Mouse (Mus musculus) hindbrain, embryonic 14.5 days (tissue): ENCODE results near the gene Nek10. TPM values are rescaled to one million over a fixed set of nuclear protein-coding genes. Genes with fewer than 3 reads are reported as not detected.
A peak's percentile ranks its signal among the peaks of the same experiment; 100 is the strongest.

Source experiments
- ATAC-seq: fragments of 200-750 bp; cut with Nextera tagmentation; 2 replicates; pipeline ENCODE4 v1.8.0; 2017; ENCODE audit warnings: moderate number of reproducible peaks, mild to moderate bottlenecking, moderate TSS enrichment, moderate library complexity; ENCODE audit not compliant: low FRiP score
- DNase-seq: peaks from one replicate; pipeline ENCODE4 v3.0.0-alpha.2; 2015; ENCODE audit warnings: low spot score
- H3K27ac ChIP-seq: fragments of 300-500 bp; sonication (generic); 2 replicates; pipeline ENCODE4 v1.5.1; 2014; ENCODE audit warnings: mild to moderate bottlenecking, moderate library complexity
- H3K27me3 ChIP-seq: fragments of 300-500 bp; sonication (generic); 2 replicates; pipeline ENCODE4 v1.6.1; 2014; ENCODE audit warnings: mild to moderate bottlenecking, low read length, mixed read lengths; ENCODE audit not compliant: control insufficient read depth, insufficient read depth
- H3K36me3 ChIP-seq: fragments of 300-500 bp; sonication (generic); replicated peaks from 2 replicates; pipeline ENCODE4 v1.6.1; 2014; ENCODE audit not compliant: control insufficient read depth, insufficient read depth
- H3K4me1 ChIP-seq: fragments of 300-500 bp; sonication (generic); replicated peaks from 2 replicates; pipeline ENCODE4 v1.6.1; 2014; ENCODE audit warnings: antibody characterized with exemption, low read length, mixed read lengths; ENCODE audit not compliant: control insufficient read depth, insufficient read depth
- H3K4me2 ChIP-seq: fragments of 300-500 bp; sonication (generic); replicated peaks from 2 replicates; pipeline ENCODE4 v1.6.1; 2014; ENCODE audit warnings: mild to moderate bottlenecking, moderate library complexity
- H3K4me3 ChIP-seq: fragments of 300-500 bp; sonication (generic); replicated peaks from 2 replicates; pipeline ENCODE4 v1.5.1; 2014; ENCODE audit warnings: mild to moderate bottlenecking, low read length
- H3K9ac ChIP-seq: fragments of 300-500 bp; sonication (generic); 2 replicates; pipeline ENCODE4 v1.6.1; 2014
- H3K9me3 ChIP-seq: fragments of 300-500 bp; sonication (generic); 2 replicates; pipeline ENCODE4 v1.6.1; 2016; ENCODE audit warnings: low read length; ENCODE audit not compliant: control insufficient read depth
- WGBS: fragments of 180-500 bp; shearing (Covaris S2); extraction: QIAGEN DNeasy Blood & Tissue Kit; methylation state at CpG from one replicate; pipeline ENCODE4 v1.1.7; 2014; 5-methylcytosine and 5-hydroxymethylcytosine counted together
- polyA plus RNA-seq: library from polyadenylated mRNA; unstranded; fragments of >200 nt; fragmentation: Nextera tagmentation; extraction: Ambion mirVana; gene quantifications from 2 replicates; pipeline ENCODE4 v1.2.1, GENCODE M21; 2014

The Nek10 gene
- polyA plus RNA-seq, 1 experiment from 2014 or later: 0.25 TPM

- Histone ChIP-seq H3K27ac (no peak overlapping the region), H3K27me3 (no peaks in the 10 kb centered on the region), H3K36me3 (no peaks in the 10 kb centered on the region), H3K4me3 (no peak overlapping the region), H3K4me2 (no peak overlapping the region), H3K9me3 (no peaks in the 10 kb centered on the region), H3K4me1 (no peaks in the 10 kb centered on the region), H3K9ac (no peak overlapping the region)
- ATAC-seq: no peak
- WGBS: 72% methylated on average over 3 of the region's 3 CpGs
- no peak for DNase-seq
Observed at GRCm38 (mm10) chr14:14896399-14897136, 93.4 kb downstream of the Nek10 start.

GRCm38 (mm10) chr14:14904750-14905529 lies 101.7 kb downstream of the Nek10 start:
- Histone ChIP-seq H3K27ac (no peak overlapping the region), H3K36me3 (no peaks in the 10 kb centered on the region), H3K4me1 (no peaks in the 10 kb centered on the region), H3K9ac (0 out of 2 replicates have a peak overlapping the region, but pooled peaks have one; percentile 40), H3K27me3 (no peaks in the 10 kb centered on the region), H3K4me2 (peak overlapping the region; percentile 48), H3K4me3 (no peak overlapping the region), H3K9me3 (no peaks in the 10 kb centered on the region)
- peak; percentile 78; the same call in 1 of the 2 replicates for ATAC-seq
- WGBS: 17% methylated on average over 9 of the region's 9 CpGs
- peak; percentile 76 for DNase-seq

- no peaks in the 10 kb centered on the region for H3K9me3 ChIP-seq
- DNase-seq (no peak), ATAC-seq (no peak)
- no peak overlapping the region for H3K27ac ChIP-seq
- no peaks in the 10 kb centered on the region for H3K4me1 ChIP-seq
- H3K36me3 ChIP-seq: no peaks in the 10 kb centered on the region
- H3K27me3 ChIP-seq: no peaks in the 10 kb centered on the region
- no peak overlapping the region for H3K4me2 ChIP-seq
- 82% methylated on average over 5 of the region's 5 CpGs for WGBS
- H3K4me3 ChIP-seq: no peak overlapping the region
- H3K9ac ChIP-seq: no peak overlapping the region
Observed at GRCm38 (mm10) chr14:14905530-14905852, 102.3 kb downstream of the Nek10 start.

GRCm38 (mm10) chr14:14925615-14926014 lies 122.4 kb downstream of the Nek10 start:
- H3K4me1 ChIP-seq: no peaks in the 10 kb centered on the region
- DNase-seq (no peak), ATAC-seq (no peak)
- no peak overlapping the region for H3K9ac ChIP-seq
- H3K4me2 ChIP-seq: no peak overlapping the region
- no peaks in the 10 kb centered on the region for H3K36me3 ChIP-seq
- no peak overlapping the region for H3K4me3 ChIP-seq
- H3K27ac ChIP-seq: no peak overlapping the region
- no peaks in the 10 kb centered on the region for H3K9me3 ChIP-seq
- 87% methylated on average over 1 of the region's 1 CpGs for WGBS
- H3K27me3 ChIP-seq: no peaks in the 10 kb centered on the region

GRCm38 (mm10) chr14:14927559-14927958 lies 124.3 kb downstream of the Nek10 start:
- Histone ChIP-seq H3K4me2 (no peak overlapping the region), H3K4me3 (no peak overlapping the region), H3K36me3 (no peaks in the 10 kb centered on the region), H3K9ac (no peak overlapping the region), H3K27me3 (no peaks in the 10 kb centered on the region), H3K9me3 (no peaks in the 10 kb centered on the region), H3K4me1 (no peaks in the 10 kb centered on the region), H3K27ac (no peak overlapping the region)
- DNase-seq: no peak
- ATAC-seq: no peak
- WGBS: 97% methylated on average over 2 of the region's 2 CpGs

- 55% methylated on average over 2 of the region's 2 CpGs for WGBS
- H3K36me3 ChIP-seq: no peaks in the 10 kb centered on the region
- no peak overlapping the region for H3K4me2 ChIP-seq
- DNase-seq (no peak), ATAC-seq (no peak)
- no peak overlapping the region for H3K27ac ChIP-seq
- no peaks in the 10 kb centered on the region for H3K27me3 ChIP-seq
- H3K9me3 ChIP-seq: no peaks in the 10 kb centered on the region
- no peaks in the 10 kb centered on the region for H3K4me1 ChIP-seq
- no peak overlapping the region for H3K9ac ChIP-seq
- no peak overlapping the region for H3K4me3 ChIP-seq
Observed at GRCm38 (mm10) chr14:14934977-14935376, 131.8 kb downstream of the Nek10 start.

GRCm38 (mm10) chr14:14945930-14946329 lies 142.7 kb downstream of the Nek10 start:
- no peaks in the 10 kb centered on the region for H3K27me3 ChIP-seq
- no peak overlapping the region for H3K4me3 ChIP-seq

GRCm38 (mm10) chr14:14949023-14949422 lies 145.8 kb downstream of the Nek10 start:
- DNase-seq (no peak), ATAC-seq (peak; percentile 48; the same call in 1 of the 2 replicates)
- Histone ChIP-seq H3K27me3 (no peaks in the 10 kb centered on the region), H3K9me3 (no peaks in the 10 kb centered on the region), H3K4me2 (no peak overlapping the region), H3K27ac (no peak overlapping the region), H3K36me3 (no peaks in the 10 kb centered on the region), H3K9ac (no peak overlapping the region), H3K4me1 (no peaks in the 10 kb centered on the region), H3K4me3 (no peak overlapping the region)
- 42% methylated on average over 2 of the region's 2 CpGs for WGBS

More at GRCm38 (mm10) chr14:14945930-14946329, 142.7 kb downstream of the Nek10 start:
- Histone ChIP-seq H3K9me3 (no peaks in the 10 kb centered on the region), H3K36me3 (no peaks in the 10 kb centered on the region), H3K27ac (no peak overlapping the region), H3K4me1 (no peaks in the 10 kb centered on the region), H3K4me2 (no peak overlapping the region), H3K9ac (no peak overlapping the region)
- ATAC-seq (no peak), DNase-seq (no peak)

GRCm38 (mm10) chr14:14951808-14952207 lies 148.6 kb downstream of the Nek10 start:
- Histone ChIP-seq H3K36me3 (no peaks in the 10 kb centered on the region), H3K9ac (no peak overlapping the region), H3K27ac (no peak overlapping the region), H3K9me3 (no peaks in the 10 kb centered on the region), H3K4me2 (no peak overlapping the region), H3K4me3 (no peak overlapping the region), H3K4me1 (no peaks in the 10 kb centered on the region), H3K27me3 (no peaks in the 10 kb centered on the region)
- WGBS: 60% methylated on average over 1 of the region's 1 CpGs
- ATAC-seq (no peak), DNase-seq (no peak)
